Mouse (Mus musculus) kidney, postnatal 10 days (tissue): ENCODE data around the gene Zfp764.
"Not testable (repeated sequence)": the region's sequence is repeated elsewhere in the genome, so short reads cannot be mapped to it uniquely, and the experiment has no call there.

Source experiments
- DNase-seq: peaks from one replicate; pipeline ENCODE4 v3.0.0; 2021; ENCODE audit warnings: mixed read lengths

The Zfp764 gene

DNA sequence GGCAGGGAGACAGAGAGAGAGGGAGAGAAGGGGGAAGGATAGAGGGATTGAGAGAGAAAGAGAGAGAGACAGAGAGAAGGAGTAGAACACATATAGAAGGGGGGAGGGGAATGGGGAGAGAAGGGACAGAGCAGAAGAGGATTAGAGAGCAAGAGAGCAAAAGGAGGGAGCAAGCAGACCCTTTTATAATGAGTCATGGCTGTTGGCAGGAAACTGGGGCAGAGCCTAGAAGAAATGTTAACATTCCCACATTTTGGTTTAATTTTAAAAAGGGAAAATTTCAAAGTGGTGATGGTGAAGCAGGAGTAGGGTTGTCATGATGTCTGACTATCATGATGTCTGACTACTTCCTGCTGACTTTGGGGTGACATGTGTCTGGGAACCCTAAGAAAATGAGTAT lies 18.4 kb downstream of the Zfp764 start:
- not testable (repeated sequence) for DNase-seq

DNA sequence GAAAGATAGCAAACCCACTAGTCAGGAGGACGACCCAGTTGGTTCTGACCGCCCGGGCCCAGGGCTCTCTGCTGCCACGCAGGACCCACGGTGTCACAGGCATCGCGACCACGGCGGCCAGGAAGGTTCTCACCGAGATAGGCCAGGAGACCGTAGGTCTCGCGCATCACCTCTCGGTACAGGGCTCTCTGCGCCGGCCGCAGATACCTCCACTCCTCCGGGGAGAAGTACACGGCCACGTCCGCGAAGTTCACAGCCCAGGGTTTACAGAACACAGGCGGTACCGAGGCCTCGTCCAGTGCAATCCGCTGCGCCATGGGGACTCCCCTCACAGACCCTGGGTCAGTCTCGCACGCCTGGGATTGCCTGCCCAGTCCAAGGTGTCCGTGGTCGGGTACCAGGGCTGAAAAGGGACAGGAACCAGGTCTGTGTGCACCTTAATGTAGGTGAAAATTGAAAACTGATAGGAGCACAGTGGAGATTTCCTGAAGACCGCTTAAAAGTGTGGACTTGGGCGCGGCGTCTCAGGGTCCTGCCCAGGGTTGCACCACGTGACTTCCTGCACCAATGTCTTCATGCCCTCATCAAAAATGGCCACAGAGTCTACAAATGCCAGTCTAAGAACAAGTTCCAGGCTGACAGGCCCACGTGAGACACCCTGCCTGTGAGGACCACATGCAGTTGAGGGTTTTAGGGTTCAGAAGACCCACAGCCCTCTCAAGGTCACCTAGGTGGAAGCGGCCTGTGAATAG lies 19.8 kb downstream of the Zfp764 start, which contains the start of gene 9130019O22Rik:
Gene 9130019O22Rik (minus strand): TSS at position 526 of the 752 bp plus-strand sequence.
- DNase-seq: peak; percentile 95

DNA sequence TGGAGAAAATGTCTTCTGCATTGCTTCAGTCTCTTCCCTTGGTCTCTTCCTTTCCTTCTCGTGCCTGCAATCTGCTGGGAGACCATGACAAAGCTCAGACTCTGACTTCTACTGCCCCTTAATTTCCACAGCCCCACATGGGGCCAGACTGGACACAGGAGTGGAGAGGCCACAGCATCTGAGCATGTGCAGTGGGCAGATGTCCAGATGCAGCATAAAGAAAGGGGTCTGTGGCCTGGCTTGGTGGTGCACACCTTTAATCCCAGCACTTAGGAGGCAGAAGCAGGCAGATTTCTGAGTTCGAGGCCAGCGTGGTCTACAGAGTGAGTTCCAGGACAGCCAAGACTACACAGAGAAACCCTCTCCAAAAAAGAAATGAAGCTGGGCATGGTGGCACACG lies 21.1 kb downstream of the Zfp764 start:
- not testable (repeated sequence) for DNase-seq

DNA sequence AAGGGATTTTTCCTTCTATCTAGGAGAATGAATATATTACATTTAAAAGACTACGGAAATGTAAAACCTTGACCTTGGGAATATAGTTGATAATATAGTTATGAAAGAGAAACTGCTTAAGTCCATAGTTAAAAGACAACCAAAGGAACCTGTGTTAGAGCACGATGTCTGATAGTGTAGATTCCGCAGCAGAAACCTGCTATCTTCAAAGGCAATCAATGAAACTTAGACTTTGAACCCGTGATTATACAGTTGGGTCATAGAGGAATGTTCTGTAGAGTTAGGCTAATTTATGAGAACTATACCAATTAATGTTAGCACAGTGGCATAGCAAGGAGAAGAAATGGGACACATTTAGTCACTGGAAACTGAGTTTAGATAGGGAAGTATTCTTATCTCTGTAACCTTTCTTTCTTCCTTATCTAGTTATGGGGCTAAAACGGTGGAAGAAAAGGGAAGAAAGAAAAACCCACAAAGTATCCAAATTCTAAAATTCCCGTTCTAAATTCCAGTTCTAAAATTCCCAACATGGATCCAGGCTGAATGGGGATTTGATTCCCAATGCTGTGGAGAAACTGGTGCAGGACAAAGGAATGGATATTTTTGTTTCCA lies 28.2 kb downstream of the Zfp764 start:
- DNase-seq: no peak

DNA sequence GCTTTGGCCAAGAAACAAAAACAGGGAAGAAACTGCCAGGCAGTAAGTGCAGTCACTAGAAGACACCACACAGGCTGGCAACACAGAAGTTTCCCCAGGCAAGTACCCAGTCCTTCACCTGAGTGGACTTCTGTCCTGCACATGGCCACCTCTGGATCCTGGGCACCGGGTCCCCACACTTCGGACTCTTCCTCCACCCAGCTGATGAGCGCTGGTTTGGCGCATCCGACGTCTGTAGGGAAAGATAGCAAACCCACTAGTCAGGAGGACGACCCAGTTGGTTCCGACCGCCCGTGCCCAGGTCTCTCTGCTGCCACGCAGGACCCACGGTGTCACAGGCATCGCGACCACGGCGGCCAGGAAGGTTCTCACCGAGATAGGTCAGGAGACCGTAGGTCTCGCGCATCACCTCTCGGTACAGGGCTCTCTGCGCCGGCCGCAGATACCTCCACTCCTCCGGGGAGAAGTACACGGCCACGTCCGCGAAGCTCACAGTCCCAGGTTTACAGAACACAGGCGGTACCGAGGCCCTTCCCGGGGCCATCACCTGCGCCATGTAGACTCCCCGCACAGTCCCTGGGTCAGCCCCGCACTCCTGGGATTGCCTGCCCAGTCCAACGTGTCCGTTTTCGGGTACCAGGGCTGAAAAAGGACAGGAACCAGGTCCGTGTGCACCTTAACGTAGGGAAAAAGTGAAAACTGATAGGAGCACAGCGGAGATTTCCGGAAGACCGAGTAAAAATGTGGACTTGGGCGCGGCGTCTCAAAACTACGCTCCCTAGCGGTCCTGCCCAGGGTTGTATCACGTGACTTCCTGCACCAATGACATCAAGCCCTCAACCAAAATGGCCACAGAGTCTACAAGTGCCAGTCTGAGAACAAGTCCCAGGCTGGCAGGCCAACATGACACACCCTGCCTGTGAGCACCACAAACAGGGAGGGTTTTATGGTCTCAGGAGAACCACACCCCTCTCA lies 31.1 kb downstream of the Zfp764 start, which contains the start of gene Zfp747:
Gene Zfp747 (minus strand): TSS at position 780 of the 975 bp plus-strand sequence.
- DNase-seq: peak; percentile 95

DNA sequence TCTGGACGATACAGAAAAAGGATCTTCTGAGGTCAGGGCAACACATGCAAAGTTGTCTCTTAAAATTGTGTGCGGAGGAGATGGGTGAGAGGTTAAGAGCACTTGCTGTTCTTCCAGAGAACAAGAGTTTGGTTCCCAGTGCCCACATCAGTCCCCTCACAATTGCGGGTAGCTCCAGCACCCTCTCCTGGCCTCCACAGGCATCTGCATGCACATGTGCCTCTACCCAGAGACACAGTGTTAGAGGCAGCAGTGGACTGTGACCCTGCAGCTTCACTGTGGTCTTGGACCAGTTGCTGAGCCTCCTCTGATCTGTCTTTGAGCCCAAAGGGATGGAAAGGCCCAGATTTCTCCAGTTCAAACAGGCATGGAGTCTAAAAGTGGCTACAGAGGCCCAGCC lies 34.8 kb downstream of the Zfp764 start:
- DNase-seq: not testable (repeated sequence)

DNA sequence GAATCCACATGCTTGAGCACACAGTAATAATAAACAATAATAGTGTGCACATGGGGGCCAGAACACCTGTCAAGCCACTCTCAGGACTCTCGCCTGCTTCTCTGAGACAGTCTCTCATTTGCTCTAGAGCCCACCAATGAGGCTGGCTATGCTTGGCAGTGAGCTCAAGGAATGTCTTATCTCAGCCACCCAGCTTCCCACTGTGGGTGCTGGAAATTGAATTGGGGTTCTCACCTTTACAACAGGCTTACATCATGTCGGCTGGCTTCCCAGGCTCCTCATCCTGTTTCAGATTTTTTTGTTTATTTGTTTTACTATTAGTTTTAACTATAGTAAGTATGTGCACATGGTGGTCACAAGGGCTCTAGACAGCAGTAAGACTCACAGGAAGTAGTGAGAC lies 35.4 kb downstream of the Zfp764 start:
- DNase-seq: no peak

DNA sequence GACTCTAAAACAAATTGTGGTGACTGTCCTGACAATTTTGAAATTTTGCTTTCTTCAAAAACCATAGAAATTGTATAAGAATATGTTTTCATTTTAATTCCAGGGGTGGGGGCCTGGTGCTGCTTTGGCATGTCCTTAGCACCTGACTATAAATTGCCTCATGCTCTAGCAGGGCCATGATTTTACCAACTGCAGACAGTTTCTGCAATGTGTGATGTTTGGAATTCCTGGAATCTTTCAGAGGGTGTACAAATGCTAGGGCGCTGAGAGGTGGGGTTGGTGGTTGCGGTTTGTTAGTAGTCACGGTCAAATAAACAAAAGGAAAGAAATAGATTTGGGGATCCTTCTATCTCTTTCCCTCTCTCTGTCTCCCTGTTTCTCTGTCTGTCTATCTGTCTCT lies 40.4 kb downstream of the Zfp764 start:
- DNase-seq: no peak

DNA sequence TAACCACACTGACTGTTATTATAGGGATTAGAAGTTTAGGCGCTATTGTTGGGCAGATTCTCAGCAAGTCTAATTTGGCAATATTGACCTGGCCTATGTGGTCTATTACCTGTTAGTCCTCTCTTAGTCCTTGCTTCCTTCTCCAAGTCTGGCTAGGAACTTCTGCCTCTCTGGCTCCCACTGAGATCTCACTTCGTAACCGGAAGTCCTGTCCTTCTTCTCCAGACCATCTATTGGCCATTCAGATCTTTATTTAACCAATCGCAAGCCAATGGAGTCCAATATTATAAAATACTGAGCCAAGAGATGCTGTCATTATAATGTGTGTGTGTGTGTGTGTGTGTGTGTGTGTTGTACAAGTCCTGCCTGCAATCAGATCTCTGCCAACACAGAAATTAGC lies 42.5 kb downstream of the Zfp764 start:
- no peak for DNase-seq

DNA sequence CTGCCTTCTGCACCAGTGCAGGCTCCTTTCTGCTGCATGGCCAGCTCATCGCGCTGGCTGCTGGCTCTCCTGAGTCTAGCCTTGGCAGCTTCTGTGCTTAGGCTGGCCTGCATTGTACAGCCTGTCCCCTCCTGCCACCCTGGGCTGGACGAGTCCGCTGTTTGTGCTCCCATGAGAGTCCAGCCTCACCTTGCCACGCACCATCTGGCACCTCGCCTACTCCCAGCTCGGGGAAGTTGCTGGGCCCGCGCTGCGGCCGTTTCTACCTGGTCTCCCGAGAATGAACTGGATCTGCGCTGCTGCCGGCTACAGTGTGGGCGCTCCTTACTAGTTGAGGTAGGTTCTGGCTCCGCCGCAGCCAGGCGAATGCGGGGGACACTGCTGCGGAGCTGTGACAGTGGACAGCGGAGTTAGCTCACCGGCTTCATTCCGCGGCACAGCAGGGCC lies 43.1 kb downstream of the Zfp764 start:
- peak; percentile 64 for DNase-seq

DNA sequence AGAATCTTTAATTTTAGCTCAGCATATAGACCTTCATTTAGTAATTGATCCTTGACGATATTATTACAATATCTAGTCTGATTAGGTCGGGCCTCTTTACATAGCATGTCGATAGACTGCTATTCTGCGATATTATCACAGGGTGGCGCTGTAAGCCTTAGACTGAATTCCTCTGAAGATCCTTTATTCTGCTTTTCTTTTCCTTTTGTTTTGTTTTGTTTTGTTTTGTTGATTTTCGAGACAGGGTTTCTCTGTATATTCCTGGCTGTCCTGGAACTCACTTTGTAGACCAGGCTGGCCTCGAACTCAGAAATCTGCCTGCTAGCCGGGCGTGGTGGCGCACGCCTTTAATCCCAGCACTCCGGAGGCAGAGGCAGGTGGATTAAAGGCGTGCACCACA lies 44.2 kb downstream of the Zfp764 start:
- peak; percentile 57 for DNase-seq

DNA sequence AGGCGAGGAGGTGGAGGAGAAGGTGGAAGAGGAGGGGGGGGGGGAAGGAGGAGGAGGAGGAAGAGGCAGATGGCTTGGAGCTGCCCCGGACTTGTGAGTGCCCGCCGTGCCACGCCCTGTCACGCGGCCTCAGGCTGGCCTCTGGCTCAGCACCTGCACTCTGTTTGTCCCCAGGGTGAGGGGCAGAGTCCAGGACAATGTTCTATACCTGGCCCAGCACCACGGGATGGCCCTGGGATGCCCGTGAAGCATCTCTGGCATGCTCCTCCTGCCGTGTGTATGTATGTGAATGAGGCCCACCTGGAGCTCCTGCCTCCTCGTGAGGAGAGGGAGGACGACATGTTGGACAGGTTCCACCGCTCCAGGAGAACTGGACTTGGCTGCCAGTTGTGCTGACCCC lies 45.2 kb downstream of the Zfp764 start:
- DNase-seq: no peak

DNA sequence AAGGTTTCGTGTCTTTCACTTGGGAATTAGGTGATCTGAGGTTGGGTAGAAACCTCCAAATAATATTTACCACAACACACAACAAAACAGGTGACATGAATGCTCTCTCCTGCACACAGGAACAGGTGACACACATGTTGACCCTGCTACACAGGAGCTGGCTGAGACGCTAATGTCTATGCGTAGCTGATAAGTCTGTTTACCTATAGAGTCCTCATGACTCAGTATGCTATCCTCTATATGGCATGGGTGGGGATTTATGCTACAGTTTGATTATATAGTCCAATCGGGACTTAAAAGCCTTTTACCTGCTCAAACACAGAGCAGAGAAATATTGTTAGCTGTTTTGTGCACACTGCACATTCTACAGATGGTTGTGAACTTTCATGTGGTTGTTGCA lies 46.4 kb downstream of the Zfp764 start:
- no peak for DNase-seq

DNA sequence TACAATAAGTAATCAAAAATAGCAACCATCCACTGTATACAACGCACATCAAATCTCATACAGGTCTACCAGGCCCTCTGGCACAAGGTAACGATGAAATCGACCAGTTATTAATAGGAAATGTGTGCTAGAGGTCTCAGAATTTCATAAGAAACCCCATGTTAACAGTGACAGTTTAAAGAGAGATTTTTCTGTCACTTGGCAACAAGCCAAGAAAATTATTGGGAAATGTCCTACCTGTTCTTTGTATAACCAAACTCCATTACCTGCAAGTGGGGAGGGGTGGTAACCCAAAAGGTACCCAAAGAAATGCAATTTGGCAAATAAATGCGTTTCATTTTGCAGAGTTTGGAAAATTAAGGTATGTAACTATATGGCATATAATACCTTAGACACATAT lies 48.1 kb downstream of the Zfp764 start:
- no peak for DNase-seq

DNA sequence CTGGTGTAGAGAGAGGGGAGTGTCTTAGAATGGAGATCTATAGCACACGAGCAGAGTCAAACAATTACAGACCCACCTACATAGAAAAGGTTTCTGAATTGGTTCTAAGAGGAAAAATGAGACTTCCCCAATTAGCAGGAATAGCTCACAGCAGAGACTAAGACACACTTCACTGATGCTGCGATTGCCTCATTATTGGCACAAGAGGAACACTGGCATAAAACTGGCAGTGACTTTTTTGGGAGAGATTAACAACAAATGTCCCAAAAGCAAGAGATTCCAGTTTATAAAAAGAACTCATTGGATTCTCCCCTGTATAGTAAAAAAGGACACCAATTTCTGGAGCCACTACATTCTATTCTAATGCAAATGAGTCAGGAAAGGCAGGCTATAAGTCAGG lies 48.8 kb downstream of the Zfp764 start:
- DNase-seq: no peak

DNA sequence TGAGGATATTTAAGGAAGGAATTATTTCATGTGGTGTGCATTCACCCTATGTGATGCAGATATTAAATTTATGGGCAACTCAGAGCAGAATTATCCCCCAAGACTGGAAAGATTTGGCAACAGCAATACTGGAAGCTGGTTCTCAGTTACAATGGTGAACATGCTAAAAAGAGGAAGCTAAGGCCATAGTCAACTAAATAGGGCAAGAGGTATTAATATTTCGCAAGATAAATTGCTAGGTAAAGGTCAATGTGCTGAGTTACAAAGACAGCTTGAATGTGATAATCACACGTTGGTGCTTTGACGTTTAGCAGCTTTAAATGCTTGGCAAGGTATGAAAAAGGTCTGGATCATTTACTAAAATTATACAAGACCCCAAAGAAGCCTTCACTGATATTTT lies 50.8 kb downstream of the Zfp764 start:
- no peak for DNase-seq
